Mouse (Mus musculus) urinary bladder, adult 18-20 months (tissue): Measurements from ENCODE around the gene Macrod1.

Source experiments
- DNase-seq, 2 experiments: peaks; one replicate each; pipeline ENCODE4 v3.0.0; 2022; ENCODE audit warnings: low spot score in 2 of 2, mixed read lengths in 2 of 2

Gene Macrod1

DNA sequence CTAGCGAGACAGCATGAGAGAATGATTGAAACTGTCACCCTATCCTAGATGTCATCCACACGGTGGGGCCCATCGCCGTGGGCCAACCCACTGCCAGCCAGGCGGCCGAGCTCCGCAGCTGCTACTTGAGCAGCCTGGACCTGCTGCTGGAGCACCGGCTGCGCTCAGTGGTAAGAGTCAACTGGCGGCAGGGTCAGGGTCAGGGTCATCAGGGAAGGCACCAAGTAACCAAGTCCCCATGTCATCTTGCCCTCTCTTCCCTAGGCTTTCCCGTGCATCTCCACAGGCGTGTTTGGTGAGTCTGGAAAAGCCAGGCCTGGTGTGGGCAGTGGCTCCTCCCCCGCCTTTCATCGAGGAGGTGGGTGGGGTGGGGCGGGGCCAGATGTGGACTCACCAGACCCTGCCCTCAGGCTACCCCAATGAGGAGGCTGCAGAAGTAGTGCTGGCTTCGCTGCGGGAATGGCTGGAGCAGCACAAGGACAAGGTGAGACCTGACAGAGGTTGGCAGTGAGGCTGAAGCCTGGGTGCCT lies 140.2 kb downstream of the Macrod1 start:
- DNase-seq = no peak

DNA sequence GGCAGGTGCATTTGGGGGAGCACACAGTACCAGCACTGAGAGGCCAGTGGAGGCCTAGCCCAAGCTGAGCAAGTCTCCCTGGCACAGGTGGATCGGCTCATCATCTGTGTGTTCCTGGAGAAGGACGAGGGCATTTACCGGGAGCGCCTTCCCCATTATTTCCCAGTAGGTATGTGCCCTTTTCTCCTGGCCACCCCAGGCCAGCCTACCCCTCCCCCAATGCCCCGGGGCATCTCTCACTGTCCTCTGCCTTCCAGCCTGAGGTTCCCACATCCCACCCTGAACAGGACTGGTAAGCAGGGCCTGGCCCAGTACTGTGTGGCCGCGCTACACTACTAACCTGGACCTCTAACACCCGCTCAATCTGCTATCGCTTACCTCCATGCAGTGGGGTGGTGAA lies 140.8 kb downstream of the Macrod1 start:
- no peak for DNase-seq

DNA sequence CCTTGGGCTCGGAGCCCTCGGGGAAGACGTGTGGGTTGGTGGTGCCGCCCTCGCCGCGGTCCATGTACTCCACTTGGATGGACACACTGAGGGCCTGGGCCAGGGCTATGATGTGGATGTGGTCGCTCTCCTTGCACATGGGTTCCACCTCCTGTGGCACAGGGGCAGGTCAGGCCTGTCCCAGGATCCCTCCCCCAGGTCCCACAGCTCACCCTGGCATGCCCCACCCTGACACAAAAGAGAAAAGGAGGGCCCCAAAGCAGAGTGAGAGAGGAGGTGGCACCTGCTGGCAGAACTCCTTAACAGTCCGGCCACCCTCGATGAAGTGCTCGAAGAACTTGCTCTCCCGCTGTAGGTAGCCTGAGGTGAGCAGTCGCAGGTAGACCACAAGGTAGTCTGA lies 142.5 kb downstream of the Macrod1 start:
- DNase-seq = no peak

DNA sequence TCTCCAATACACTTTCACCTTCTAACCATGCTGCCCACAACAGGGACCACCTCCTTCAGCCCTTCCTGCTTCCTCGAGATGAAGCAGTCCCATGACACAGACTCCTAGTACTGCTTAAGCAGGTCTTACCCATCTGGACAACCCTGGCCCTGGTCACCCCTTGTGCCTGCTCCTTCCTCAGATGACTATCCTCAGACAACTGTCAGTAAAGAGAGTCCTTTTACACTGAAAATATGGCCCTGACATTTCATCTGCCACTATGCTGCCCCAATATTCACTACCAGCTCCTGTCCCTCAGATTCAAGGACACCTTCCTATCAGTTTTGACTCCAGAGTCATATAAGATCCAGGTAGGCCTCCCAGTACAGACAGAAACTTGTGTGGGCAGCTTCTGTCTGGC lies 143.8 kb downstream of the Macrod1 start:
- no peak for DNase-seq

DNA sequence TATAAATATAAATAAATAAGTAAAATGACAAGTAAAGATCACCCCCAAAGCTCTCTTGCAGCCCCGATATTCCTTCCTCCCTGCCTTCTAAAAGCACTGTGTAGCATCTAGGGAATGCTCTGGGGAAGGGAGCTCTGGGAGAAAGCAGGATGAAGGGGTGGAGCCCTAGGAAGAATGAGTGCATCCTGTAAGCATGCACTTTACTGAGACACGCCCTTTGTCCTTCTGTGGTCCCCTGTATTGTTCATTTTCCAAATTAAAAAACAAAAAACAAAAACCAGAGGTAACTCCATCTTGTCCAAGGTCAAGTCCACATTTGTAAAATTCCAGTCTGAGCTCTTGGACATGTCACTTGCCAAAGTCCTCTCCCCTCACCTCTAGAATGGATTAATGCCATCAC lies 148.3 kb downstream of the Macrod1 start:
- DNase-seq = no peak

DNA sequence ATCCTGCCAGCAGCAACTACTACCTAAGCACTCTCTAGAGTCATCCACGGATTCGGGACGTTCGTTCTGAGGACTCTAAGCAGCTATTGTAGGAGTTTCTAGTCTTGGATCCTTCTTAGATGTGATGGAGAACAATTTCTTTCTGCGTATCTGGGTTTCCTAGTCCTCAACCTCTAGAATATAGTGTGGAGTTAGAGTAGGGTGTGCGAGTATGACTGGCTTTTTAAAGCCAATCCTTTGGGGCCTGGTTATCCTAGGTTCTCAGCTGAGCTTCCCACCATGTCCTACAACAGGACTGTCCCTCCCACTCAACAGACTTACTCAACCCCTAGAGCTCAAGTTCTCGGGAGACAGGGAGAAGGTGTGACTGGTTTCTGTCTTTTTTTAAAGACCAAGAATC lies 148.7 kb downstream of the Macrod1 start:
- no peak for DNase-seq

DNA sequence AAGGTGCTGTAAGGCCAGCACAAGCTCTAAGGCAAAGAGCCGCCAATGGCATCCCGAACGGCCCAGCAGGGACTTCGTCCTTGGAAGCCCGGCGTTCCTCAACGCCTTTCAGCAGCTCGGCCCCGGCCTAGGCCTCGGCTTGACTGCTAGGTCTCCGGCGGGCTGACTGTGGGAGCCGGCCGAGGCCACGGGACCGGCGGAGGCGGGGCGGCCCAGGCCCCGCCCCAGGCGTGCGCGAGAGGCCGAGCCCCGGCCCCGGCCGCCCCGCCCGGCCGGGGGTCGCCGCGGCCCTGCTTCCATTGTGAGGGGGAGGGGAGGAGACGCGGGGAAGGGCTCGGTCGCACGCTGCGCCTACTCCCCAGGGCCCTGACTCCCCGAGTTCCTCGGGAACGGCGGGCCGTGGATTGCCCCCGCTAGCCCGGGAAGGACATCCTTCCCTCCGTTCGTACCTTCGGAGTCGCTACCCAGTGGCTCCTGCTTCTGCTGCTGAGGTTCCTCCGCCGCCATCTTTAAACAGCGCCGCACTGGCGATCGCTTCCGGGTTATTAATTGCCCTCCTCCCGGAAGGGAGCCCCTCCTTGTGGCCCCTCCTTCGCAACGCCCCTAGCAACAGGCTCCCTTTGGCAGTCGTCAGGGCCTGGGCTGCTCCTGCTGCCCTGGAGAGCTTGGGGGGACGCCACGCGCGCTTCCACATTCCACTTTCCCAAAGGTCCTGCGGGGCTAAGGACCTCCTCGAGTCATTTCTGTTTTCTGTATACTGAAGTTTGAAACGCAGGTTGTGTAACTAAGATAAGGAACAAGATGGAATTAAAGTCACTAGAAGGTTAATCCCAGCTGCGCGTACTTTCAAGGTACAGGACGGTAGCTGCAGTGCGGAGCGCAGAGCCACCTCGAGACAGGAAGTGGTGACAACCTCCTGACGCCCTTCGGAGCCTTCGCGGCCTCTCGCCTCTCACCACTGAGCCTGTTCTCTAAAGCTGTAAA lies 149.4 kb downstream of the Macrod1 start, which contains the start of gene Otub1:
Otub1 (minus strand) TSS at position 564 of the 984 bp plus-strand sequence.
- peak; percentile 93 to 94 for DNase-seq

DNA sequence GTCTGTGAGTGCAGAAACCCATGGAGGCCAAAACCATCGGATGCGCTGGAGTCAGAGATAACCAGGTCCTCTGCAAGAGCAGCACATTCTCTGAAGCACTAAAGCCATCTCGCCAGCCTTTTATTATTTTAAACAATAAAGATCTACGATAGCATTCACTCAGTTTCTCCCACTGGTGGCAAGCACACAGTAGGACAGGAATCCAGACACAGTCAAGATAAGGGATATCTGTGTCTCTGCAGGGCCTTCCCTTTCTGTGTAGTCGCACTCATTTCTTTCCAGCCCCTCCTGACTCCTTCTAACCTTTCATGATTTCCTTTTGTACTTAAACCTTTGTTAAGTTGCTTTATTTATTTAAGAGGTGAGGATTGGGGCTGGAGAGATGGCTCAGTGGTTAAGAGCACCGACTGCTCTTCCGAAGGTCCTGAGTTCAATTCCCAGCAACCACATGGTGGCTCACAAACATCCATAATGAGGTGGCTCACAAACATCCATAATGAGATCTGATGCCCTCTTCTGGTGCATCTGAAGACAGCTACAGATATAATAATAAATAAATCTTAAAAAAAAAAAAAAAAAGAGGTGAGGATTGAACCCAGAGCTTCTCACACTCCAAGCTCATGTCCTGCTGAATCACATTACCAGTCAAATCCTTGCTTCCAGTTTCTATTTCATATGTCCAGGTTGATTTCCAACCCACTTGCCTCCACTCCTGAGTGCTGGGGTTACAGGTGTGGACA lies 153.5 kb downstream of the Macrod1 start:
- DNase-seq = no peak

DNA sequence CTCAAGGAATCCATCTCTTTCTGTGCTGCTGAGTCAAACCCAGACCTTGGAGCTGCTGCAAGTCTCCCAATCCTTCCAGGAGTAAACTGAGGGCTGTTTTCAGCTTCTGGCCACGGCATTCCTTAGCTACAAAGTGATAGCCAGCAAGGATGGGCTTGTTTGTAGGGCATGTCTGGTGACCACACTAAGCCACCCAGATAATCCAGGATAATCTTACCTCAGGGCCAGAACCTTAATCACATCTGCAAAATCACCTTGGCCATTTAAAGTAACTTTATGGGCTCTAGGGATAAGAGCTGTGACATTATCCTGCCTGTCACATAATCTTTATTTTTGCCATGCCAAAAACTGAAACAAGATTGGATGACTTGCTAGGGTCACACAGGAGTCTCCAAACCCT lies 155.6 kb downstream of the Macrod1 start:
- no peak for DNase-seq

DNA sequence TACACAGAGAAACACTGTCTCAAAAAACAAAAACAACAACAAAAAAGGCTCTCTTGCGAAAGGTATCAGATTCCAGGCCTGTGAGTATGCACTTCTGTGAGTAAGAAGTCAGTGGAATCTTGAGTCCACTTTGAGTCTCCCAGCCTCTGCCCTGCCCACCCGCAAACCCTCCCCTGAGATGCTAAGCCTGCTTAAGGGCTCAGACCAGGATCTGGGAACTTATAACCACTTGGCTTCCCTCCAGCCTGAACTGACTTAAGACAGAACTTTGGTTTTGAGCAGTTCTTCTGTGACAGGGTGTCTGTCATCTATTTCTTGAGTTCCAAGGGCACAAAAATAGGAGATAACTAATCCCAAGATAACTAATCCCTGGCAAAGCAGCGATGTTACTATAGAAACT lies 156.4 kb downstream of the Macrod1 start:
- DNase-seq = no peak

DNA sequence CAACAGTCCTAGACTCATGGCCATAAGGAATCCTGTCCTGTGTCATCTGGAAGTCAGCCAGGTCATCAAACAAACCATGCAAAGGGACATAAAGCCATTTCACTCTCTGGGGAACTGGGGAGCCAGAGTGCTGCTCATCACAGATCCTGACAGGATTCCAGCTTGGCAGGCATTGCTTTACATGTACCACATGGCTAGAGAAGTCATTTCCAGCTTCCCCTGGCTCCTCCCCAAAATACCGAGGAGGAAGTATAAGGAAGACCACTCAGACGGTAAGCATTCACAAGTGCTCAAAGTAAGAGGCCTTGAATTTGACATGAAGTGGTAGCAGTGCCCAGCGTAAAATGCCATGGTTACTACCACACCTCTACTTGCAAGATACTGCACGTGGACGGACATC lies 157.9 kb downstream of the Macrod1 start:
- DNase-seq = no peak

DNA sequence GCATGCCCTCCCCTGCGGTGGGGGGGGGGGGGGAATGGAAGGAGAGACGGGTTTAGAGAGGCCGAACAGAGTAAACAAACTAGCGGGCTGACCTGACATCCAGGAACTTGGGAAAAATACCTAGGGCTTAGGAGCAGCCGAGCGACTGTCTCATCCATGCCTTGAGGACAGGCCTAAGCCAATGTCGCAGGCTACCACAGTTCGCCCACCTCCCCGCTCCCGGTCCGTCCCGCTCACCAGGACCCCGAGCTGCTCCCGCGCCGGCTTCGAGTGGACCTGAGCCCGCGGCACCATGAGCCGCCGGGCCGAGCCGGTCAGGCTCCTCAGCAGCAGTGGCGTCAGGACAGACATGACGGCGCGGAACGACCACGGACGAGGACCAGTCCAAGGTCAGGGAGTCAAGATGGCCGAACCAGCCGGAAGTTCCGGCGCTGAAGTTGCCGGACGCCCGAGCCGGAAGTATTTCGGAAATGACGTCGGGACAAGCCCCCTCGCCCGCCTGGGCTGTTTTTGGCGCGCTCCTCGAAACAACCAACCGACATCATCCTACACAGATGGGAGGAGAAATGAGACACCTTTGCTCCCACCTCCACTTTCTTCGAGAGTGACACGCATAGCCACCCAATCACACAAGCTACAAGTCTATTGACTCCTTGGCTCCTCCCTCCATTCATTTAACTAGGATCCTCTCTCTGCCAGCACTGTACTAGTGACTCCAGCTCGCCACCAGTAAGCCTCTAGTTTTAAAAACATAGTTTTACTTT lies 160.7 kb downstream of the Macrod1 start, which contains the start of gene Cox8a:
Cox8a (minus strand) TSS at position 455 of the 764 bp plus-strand sequence.
- DNase-seq = peak; percentile 85 to 95

DNA sequence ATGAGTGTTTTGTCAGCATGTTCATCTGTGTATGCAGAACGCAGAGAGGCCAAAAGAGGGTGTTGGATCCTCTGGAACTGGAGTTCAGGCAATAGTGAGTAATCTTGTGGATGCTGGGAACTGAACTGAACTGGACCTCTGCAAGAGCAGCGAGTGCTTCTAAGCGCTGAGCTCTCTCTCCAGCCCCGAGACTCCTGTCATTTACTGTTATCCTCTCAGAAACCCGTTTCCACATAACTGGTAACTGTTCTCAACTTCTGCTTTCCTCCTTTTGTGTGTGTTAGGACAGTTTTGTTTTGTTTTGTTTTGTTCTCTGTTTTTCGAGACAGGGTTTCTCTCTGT lies 161.3 kb downstream of the Macrod1 start:
- DNase-seq = no peak

DNA sequence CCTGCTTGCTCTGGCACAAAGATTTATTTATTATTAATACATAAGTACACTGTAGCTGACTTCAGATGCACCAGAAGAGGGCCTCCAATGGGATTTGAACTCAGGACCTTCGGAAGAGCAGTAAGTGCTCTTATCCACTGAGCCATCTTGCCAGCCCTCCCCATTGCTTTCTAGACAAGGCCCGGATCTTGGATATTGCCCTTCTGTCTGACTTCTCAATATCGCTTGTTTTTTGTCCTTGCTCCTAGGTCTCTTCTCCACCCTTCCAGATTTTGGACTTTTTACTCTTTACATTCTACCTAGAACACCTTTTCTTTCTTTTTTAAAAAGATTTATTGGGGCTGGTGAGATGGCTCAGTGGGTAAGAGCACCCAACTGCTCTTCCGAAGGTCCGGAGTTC lies 162.1 kb downstream of the Macrod1 start:
- DNase-seq = no peak

DNA sequence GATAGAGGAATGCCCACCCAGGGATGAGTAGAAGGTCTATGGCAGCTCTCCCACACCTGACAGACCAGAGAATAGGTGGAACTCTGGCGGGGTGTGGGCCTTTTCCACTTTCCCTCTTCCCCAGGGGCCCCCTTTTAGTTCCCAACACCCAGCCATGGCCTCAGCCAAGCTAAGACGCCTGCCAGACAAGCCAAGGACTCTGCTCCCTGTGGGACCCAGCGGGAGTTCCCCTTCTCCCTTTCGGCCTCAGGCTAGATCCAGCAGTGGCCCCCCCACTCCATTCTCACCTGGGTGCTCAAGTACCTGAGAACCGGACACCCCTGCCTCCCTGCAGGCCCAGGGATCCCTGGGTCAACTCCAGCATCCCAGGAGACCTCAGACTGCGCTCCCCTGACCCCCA lies 165.6 kb downstream of the Macrod1 start:
- no peak for DNase-seq

DNA sequence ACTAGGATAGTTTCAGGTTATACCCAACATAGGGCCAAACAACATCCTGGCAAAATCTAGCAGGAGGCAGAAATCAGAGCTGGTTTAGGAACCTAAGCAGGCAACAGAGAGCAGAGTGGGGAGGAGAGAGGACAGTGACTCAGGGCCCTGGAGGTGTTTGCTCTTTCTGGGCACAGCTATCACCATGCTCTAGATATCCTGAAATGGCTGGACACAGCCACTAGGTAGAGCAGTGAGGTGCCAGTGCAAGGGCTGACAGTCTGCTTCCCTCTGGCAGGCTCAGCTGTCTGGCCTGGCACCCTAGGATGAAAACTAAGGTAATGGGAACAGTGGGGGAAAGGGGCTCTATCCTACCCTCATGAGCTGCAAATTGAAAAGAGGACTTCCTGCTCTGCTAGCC lies 166.9 kb downstream of the Macrod1 start:
- no peak for DNase-seq

DNA sequence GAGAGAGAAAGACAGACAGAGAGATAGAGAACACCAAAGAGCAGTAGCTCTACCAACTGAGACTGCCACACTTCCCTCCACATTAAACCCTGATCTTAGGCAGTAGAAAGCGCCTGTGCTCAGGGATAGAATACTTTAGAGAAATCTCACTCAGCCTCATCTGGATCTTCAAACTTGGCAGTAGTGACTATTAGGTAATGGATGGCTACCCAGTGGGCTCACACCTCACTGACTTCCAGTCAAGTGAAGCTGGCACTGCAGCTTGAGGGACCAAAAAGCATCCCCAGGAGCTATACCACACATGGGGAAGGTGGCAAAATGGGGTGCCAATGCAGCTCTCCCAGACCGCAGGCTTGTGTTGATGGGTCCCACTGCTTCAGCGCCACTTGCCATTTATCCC lies 167.6 kb downstream of the Macrod1 start:
- DNase-seq = no peak

DNA sequence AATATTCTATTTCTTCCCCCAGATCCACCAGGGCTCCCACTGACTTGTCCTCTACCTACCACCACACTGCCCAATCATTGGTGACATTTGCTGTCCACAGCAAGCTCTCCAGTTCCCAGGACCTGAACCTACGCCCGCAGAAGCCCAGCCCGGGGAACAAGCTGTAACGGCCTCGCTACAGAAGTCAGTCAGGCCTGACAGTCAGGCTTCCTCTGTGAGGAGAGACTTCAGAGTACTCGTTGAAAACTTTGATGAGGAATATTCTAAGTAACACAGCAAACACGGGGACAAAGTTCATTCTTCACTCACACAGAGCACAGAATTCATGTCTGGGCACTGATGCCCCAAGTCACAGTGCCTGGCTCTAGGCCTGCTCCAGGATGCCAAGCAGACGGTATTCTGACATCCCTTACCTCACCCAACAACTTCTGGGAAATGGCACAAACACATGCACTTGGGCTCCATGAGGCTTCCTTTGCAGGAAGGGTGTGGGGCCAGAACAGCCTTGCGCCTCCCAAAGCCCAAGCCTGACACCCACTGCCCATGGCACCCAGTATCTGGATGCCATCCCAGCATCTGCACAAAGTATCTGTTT lies 168.6 kb downstream of the Macrod1 start:
- DNase-seq = no peak

DNA sequence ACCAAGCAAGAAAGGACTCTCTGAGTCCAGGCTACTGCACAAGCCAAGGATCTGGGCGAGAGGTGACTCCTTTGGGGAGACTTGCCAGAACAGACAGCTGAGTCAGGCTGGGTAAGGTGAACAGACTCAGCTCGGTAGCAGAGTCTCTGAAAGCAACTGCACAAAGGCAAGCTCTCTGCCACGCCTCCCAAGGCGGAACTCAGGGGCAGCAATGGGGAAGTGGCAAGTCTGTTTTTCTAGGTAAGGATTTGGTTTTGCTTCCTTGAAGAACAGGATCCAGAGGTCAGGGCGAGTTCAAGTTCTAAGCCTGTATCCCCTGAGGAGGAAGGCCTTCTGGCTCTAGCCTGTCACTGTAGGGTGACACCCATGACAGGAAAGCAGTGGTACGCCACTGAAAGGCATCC lies 169.9 kb downstream of the Macrod1 start:
- DNase-seq = peak in 1 of 2 experiments; percentile 27

DNA sequence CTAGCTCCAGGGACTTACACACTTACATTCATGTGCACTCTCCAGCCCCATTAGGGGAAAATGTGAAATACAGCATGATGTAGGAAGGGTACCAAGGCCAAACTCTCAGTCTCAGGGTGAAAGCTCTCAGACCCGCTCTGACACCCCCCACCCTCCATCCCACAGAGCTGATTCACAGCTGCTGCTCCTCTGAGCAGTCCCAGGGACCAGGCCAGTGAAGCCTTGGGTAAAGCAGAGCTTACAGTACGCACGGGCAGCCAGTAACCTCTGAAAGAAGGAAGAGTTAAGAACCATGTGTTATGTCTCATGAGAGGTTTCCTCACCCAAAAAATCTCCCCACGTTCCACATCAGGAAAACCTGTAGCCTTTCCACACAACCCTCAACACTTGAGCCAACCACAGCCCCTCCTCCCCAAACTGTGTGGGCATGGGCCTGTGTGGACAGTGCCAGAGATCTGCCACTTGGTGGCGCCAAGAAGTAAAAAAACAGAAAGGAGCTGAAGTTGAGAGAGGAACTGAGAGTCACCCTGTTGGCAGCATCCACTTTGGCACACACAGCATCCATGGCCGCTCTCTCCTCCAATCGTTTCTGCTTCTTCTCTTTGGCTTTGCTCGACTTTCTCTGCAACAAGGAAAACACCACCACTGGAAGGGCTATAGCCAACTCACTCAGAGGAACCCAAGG lies 178.1 kb downstream of the Macrod1 start:
- peak; percentile 57 to 60 for DNase-seq

DNA sequence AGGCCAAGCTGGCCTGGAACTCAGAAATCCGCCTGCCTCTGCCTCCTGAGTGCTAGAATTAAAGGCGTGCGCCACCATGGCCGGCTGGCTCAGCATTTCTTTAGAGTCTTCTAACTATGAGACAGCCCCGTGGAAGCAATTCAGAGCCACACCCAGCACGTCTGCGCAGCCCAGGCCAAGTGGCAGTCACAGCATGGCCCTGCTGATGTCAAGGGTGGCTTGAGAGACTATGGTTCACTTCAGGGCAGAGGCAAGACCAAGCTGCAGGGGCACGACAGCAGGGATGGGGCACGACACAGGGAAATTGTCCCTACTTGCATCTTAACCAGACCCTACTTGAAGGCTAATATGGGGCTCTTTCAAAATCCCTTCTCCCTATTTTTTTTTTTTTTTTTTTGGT lies 178.9 kb downstream of the Macrod1 start:
- no peak for DNase-seq
